Mouse (Mus musculus) ovary, postnatal 10 days (tissue): ENCODE results near the gene Hsf5.

Experiments used
- DNase-seq: peaks from one replicate; pipeline ENCODE4 v3.0.0; 2022; ENCODE audit warnings: low spot score

Hsf5 gene

GRCm38 (mm10) chr11:87687246-87688225, 70.6 kb downstream of the Hsf5 start:
- DNase-seq = no peak

DNA sequence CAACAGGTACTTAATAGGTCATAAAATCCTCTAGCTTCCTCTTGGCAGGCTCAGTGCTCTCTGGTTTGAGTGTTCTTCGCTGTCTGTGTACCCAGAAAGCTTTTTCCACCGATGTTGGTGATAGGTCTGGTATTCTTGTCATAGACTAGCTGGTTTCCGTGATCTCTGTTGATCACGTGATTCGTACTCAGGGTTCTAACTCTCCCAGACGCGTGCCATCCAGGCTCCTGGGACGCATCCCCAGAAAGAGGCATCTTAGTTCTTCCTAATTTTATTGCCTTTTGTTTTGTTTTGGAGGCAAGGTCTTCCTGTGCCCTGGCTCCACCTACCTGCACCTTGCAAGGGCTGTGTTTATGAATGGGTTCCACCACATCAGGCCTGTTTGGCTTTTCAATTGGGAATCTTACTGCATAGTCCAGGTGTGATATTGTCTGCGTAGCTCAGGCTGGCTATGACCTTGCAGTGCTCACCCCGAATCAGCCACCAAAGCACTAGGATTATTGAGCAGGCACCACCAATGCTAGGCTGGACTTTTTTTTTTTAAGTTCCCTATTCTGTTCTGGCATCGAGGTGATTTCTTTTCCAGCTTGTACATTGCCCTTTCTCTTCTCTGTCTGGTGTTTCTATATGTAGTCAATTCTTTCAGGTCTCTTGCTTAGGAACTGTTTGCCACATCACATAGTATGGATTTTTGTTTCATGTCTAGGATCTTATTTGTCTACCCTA, 71.7 kb downstream of the Hsf5 start:
- DNase-seq = no peak

GRCm38 (mm10) chr11:87689402-87689808, 72.4 kb downstream of the Hsf5 start:
- DNase-seq = no peak

DNA sequence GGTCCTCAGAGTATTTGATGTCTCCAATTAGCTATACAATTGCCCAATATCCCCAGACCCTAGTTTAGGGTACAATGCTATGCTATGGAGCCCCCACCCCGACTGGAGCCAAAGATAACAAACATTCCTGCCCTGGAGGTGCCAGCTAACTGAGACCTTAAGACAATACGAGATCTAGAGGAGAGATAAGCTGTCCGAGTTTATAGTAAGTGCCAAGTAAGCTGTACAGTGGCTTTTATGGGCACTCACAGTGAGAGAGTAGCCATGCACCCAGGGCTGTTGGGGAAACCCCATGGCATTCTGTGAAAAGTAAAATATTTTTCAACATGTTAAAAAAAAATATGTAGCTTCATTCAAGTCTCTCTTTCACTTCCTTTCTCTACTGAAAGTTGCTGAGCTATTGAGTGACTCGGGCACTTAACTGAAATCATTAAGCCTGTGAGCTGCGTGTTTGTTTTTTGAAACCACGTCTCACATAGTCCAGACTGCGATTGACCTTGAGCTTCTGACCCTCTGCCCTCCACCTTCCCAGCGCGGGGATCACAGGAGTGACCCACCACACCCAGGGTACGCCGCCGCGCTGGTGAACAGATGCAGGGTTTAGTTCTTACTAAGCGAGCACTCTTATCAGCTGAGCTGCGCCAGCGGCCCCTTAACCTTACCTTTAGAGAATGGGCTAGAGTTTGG, 73.2 kb downstream of the Hsf5 start:
- no peak for DNase-seq

DNA sequence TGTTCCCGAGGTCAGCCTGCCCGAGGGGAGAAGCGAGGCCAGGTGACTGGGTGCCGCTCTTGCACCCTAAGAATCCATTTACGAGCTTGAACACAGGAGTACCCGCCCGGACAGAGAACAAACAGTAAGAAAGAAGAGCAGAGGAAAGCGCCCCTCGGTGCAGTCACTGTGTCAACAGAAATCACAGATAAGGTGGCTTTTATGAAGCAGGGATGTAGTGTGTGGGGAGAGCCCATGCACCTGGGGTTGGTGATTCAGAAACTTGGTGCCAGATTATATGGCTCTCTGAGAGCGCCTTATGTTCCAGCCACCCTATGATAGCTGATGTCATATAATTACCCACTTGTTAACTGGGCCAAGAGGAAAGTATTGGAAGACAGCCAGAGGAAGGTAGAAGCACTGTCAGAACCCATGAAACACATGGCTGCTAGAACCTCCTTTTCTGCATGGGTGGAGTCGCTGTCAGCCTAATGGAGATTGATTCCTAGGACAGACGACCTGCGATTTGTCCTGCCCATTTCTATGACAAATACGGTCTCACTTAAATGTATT, 80.2 kb downstream of the Hsf5 start:
- DNase-seq = no peak

GRCm38 (mm10) chr11:87698126-87698525, 81.2 kb downstream of the Hsf5 start:
- no peak for DNase-seq

DNA sequence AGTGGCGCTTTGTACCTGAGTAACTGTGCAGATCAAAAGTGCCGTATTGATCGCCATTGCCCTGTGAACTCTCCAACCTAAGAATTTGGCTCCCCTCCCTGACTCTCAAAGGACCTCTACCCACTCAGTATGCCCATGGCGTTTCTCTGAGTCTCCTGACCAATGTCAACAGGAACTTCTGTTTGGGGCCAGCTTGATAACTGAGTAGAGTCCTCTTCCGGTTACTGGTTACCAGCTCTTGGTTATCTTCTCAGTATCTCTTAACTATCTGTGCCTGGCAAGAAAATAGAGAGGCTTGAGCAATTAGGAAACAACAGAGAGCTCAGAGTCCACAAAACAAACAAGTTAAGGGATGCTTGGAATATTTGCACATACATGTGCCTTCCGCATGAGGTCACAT, 84.1 kb downstream of the Hsf5 start:
- DNase-seq = no peak

DNA sequence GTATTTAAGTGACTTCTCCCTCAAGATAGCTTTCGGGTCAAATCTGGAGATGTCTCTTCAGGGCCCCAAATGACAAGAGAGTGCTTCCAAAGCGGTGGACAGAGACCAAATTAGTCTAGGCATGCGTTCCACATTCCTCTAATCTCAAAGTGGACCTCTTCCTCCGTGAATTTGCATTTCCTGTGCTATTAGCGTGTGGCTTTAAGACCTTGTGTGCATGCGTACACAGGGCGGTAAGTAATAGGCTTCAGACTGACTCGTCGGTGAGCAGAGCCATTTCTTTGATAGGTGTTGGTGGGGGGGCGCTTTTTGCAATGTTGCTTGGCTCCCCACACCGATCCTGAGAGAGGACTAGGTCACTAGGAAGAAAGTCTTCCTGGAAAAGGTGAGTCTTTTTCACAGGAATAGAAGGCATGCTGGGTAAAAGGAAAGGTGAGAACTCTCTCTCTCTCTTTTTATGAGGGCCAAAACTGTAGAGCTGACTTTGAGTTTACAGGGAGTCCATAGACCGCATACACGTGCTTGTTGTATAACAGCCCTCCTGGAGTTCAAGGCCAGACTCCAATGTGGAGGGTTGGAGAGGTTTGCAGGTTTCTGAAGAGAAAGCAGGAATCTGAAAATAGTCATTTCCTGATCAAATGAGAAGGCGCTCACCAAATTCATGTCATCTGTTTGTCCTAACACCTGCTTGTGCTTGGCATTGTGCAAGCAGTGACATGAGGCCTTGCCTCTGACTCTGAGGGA, 85.1 kb downstream of the Hsf5 start:
- DNase-seq = no peak

GRCm38 (mm10) chr11:87703654-87704053, 86.7 kb downstream of the Hsf5 start:
- DNase-seq = no peak

DNA sequence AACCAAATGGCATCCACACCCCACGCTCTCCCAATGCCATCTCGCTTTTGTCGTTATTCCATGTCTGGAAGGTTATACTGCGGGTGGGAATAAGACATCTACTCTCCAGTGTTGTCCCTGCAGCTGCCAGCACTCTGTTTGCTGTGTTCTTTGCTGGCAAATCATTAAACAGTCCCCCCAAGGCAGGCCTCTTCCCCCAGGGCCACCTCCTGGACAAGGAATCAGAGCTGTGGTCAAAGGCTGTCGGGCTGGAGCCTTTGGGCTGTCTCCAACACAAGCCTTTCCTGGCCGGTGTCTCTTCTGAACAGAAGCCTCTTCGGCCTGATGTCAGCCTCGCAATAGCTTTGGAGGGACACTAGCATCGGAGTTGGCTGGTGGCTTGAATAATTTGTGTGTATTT, 87.3 kb downstream of the Hsf5 start:
- DNase-seq = no peak

DNA sequence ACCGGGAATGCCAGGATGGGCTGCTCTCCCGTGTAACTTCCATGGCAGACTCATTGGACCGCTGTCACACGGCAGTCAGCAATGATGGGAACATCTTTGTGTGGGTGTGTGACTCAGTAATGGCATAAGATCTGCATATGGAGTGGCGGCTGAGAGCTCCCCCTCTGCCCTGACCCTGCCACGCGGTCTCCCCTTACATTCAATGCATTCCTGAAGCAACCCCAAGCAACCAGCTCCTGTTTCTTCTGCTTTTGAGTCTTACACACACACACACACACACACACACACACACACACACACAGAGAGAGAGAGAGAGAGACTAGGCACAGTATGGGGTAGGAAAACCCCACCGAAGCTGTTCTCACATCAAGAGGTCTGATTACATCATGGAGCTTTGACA, 90.6 kb downstream of the Hsf5 start:
- DNase-seq = no peak

GRCm38 (mm10) chr11:87708979-87709378, 92.0 kb downstream of the Hsf5 start:
- no peak for DNase-seq
